Mouse (Mus musculus) CH12.LX (cell line): ENCODE data around the gene Gm26741. TPM values are rescaled to one million over a fixed set of nuclear protein-coding genes. Genes with fewer than 3 reads are reported as not detected.
A peak's percentile ranks its signal among the peaks of the same experiment; 100 is the strongest.

Experiments
- DNase-seq: peaks from one replicate; pipeline ENCODE4 v3.0.0-alpha.2; 2013; ENCODE audit errors: extremely low read depth
- H3K27ac ChIP-seq: 2 replicates; pipeline ENCODE4 v1.5.1; 2012; ENCODE audit warnings: low read depth, mild to moderate bottlenecking, control low read depth, moderate library complexity; ENCODE audit not compliant: insufficient read depth
- H3K27me3 ChIP-seq: replicated peaks from 2 replicates; pipeline ENCODE3; 2012; ENCODE audit warnings: inconsistent platforms
- H3K36me3 ChIP-seq, 2 experiments: replicated peaks in 1 of 2; 2 replicates each; pipeline versions ENCODE3 to v1.6.1; 2012; ENCODE audit warnings: inconsistent platforms in 1 of 2, low read length in 1 of 2, mild to moderate bottlenecking in 1 of 2, mixed read lengths in 1 of 2, moderate library complexity in 1 of 2; ENCODE audit not compliant: control insufficient read depth in 1 of 2, insufficient read depth in 1 of 2
- H3K4me1 ChIP-seq, 2 experiments: 2 replicates each; pipeline ENCODE4 v1.6.1; 2012; ENCODE audit warnings: inconsistent platforms in 1 of 2, moderate library complexity in 1 of 2; ENCODE audit not compliant: insufficient read depth in 2 of 2, control insufficient read depth in 1 of 2
- H3K4me2 ChIP-seq: 2 replicates; pipeline ENCODE4 v1.6.1; 2012; ENCODE audit warnings: low read depth, mild to moderate bottlenecking, control low read depth; ENCODE audit not compliant: poor library complexity, insufficient read depth, severe bottlenecking
- H3K4me3 ChIP-seq, 3 experiments: fragments of 150-350 bp in 1 of 3; sonication (generic) in 1 of 3; replicated peaks in 1 of 3; 2 replicates each; pipeline versions ENCODE3 to v1.5.1; 2011 to 2012; ENCODE audit warnings: low read depth in 2 of 3, low read length in 2 of 3, mild to moderate bottlenecking in 2 of 3, moderate library complexity in 2 of 3, control low read depth in 1 of 3, improper control_type of control experiment in 1 of 3, inconsistent platforms in 1 of 3, mixed read lengths in 1 of 3; ENCODE audit not compliant: poor library complexity in 1 of 3
- H3K79me2 ChIP-seq: replicated peaks from 2 replicates; pipeline ENCODE4 v1.6.1; 2012; ENCODE audit warnings: mild to moderate bottlenecking, moderate library complexity; ENCODE audit not compliant: control insufficient read depth, poor library complexity, insufficient read depth, severe bottlenecking; ENCODE audit errors: extremely low read depth
- H3K9ac ChIP-seq: 2 replicates; pipeline ENCODE4 v1.6.1; 2012; ENCODE audit warnings: low read depth, mild to moderate bottlenecking, control low read depth, moderate library complexity; ENCODE audit not compliant: insufficient read depth
- H3K9me3 ChIP-seq: replicated peaks from 2 replicates; pipeline ENCODE3; 2012; ENCODE audit warnings: low read length, inconsistent platforms, mixed read lengths
- BHLHE40 ChIP-seq: IDR thresholded peaks from 2 replicates; pipeline ENCODE4 v1.6.1; 2011; ENCODE audit warnings: mild to moderate bottlenecking, low read depth, low read length, improper control_type of control experiment
- CHD2 ChIP-seq: IDR thresholded peaks from 2 replicates; pipeline ENCODE4 v1.6.1; 2011; ENCODE audit warnings: low read length, improper control_type of control experiment
- E2F4 ChIP-seq: IDR thresholded peaks from 2 replicates; pipeline ENCODE4 v1.6.1; 2011; ENCODE audit warnings: low read depth, low read length, improper control_type of control experiment; ENCODE audit not compliant: insufficient replicate concordance
- ELF1 ChIP-seq: IDR thresholded peaks from 2 replicates; pipeline ENCODE4 v1.6.1; 2014; ENCODE audit warnings: low read depth, mild to moderate bottlenecking, inconsistent platforms, low read length, improper control_type of control experiment
- EP300 ChIP-seq: IDR thresholded peaks from 2 replicates; pipeline ENCODE4 v1.6.1; 2011; ENCODE audit warnings: low read length, improper control_type of control experiment
- ETS1 ChIP-seq: conservative IDR thresholded peaks from 2 replicates; pipeline ENCODE4 v1.6.1; 2012; ENCODE audit warnings: low read depth, mild to moderate bottlenecking, inconsistent platforms, low read length, improper control_type of control experiment, moderate library complexity
- IRF4 ChIP-seq: IDR thresholded peaks from 2 replicates; pipeline ENCODE4 v1.6.1; 2014; ENCODE audit warnings: low read depth, mild to moderate bottlenecking, inconsistent platforms, low read length, improper control_type of control experiment
- JUN ChIP-seq: IDR thresholded peaks from 2 replicates; pipeline ENCODE4 v1.6.1; 2011; ENCODE audit warnings: low read depth, mild to moderate bottlenecking, low read length, improper control_type of control experiment, moderate library complexity; ENCODE audit not compliant: insufficient read depth
- JUND ChIP-seq: conservative IDR thresholded peaks from 2 replicates; pipeline ENCODE4 v1.6.1; 2011; ENCODE audit warnings: low read depth, low read length, improper control_type of control experiment
- MAFK ChIP-seq: IDR thresholded peaks from 2 replicates; pipeline ENCODE4 v1.6.1; 2011; ENCODE audit warnings: low read length, improper control_type of control experiment; ENCODE audit not compliant: insufficient replicate concordance
- MAX ChIP-seq: IDR thresholded peaks from 2 replicates; pipeline ENCODE4 v1.6.1; 2011; ENCODE audit warnings: low read length, improper control_type of control experiment
- NRF1 ChIP-seq: IDR thresholded peaks from 2 replicates; pipeline ENCODE4 v1.6.1; 2014; ENCODE audit warnings: low read depth, mild to moderate bottlenecking, inconsistent platforms, low read length, improper control_type of control experiment, moderate library complexity
- PAX5 ChIP-seq: IDR thresholded peaks from 2 replicates; pipeline ENCODE4 v1.6.1; 2012; ENCODE audit warnings: low read length, inconsistent platforms, mixed read lengths
- POLR2A ChIP-seq: IDR thresholded peaks from 2 replicates; pipeline ENCODE4 v1.6.1; 2011; ENCODE audit warnings: low read depth, mild to moderate bottlenecking, improper control_type of control experiment, low read length
- POLR2AphosphoS2 ChIP-seq: IDR thresholded peaks from 2 replicates; pipeline ENCODE4 v1.6.1; 2011; ENCODE audit warnings: low read depth, low read length, improper control_type of control experiment
- RCOR1 ChIP-seq: conservative IDR thresholded peaks from 2 replicates; pipeline ENCODE4 v1.6.1; 2012; ENCODE audit warnings: low read depth, mild to moderate bottlenecking, inconsistent platforms, low read length, improper control_type of control experiment
- SIN3A ChIP-seq: IDR thresholded peaks from 2 replicates; pipeline ENCODE4 v1.6.1; 2012; ENCODE audit warnings: low read length, improper control_type of control experiment, inconsistent platforms
- SMC3 ChIP-seq: IDR thresholded peaks from 2 replicates; pipeline ENCODE4 v1.6.1; 2011; ENCODE audit warnings: low read depth, low read length, improper control_type of control experiment
- USF2 ChIP-seq: conservative IDR thresholded peaks from 2 replicates; pipeline ENCODE4 v1.6.1; 2011; ENCODE audit warnings: low read depth, low read length, improper control_type of control experiment
- ZMIZ1 ChIP-seq: IDR thresholded peaks from 2 replicates; pipeline ENCODE4 v1.6.1; 2012; ENCODE audit warnings: low read depth, mild to moderate bottlenecking, inconsistent platforms, low read length, improper control_type of control experiment
- ZNF384 ChIP-seq: IDR thresholded peaks from 2 replicates; pipeline ENCODE4 v1.6.1; 2012; ENCODE audit warnings: low read depth, low read length, improper control_type of control experiment, inconsistent platforms
- dilution Hi-C: fragments of 300-500 bp; cut with MboI; formaldehyde crosslinking; loops from 2 replicates; pipeline ENCODE4 v1.14.3; 2020; ENCODE audit warnings: low sequenced_read_pairs; ENCODE audit not compliant: extremely low pct_unique_long_range_greater_than_20kb, extremely low pct_ligation_motif_present
- in situ Hi-C: fragments of 300-500 bp; cut with MboI; formaldehyde crosslinking; loops from 3 replicates; pipeline ENCODE4 v1.14.3; 2019; ENCODE audit warnings: low sequenced_read_pairs, low pct_ligation_motif_present, low pct_unique_long_range_greater_than_20kb, mixed read lengths
- polyA plus RNA-seq: library from polyadenylated mRNA; unstranded; fragments of >175 nt; gene quantifications from 2 replicates; pipeline ENCODE4 v1.2.1, GENCODE M21; 2012; ENCODE audit warnings: low read depth; ENCODE audit not compliant: insufficient read length
- total RNA-seq, 2 experiments: library from RNA; depleted of rRNA; stranded (reverse); fragments of 300-350 nt in 1 of 2; fragments of >200 nt in 1 of 2; gene quantifications; 2 replicates each; pipeline ENCODE4 v1.2.3; 2012 to 2014

Gene Gm26741
- total and polyA plus RNA-seq, 3 experiments: not detected

- TF ChIP-seq POLR2A (no peak), JUND (no peak; the same call in 1 of the 2 replicates), PAX5 (no peak), CHD2 (0 out of 2 replicates have a peak, but pooled peaks have one; percentile 8), BHLHE40 (peak; percentile 97), ZMIZ1 (no peak), ELF1 (no peak), EP300 (peak; percentile 81), NRF1 (no peak), RCOR1 (no peak), SIN3A (peak; percentile 27; the same call in 1 of the 2 replicates)
Measured at GRCm38 (mm10) chr10:52373834-52374233, 15.3 kb downstream of the Gm26741 start (continued).

- H3K9me3 ChIP-seq: no peaks in the 10 kb centered on the region
- dilution Hi-C loops: no loop called here
- no peak overlapping the region for H3K4me2 ChIP-seq
- H3K4me3 ChIP-seq: no peak overlapping the region
- peaks cover 2 to 73% of the 10 kb centered on the region in 2 experiments; a peak in 2 of 4 replicates for H3K4me1 ChIP-seq
- no peak overlapping the region for H3K9ac ChIP-seq
- H3K27ac ChIP-seq: no peak overlapping the region
- TF ChIP-seq SMC3 (no peak), PAX5 (no peak), RCOR1 (no peak), MAX (no peak), EP300 (no peak), MAFK (no peak), ZNF384 (no peak), NRF1 (no peak), BHLHE40 (no peak), E2F4 (no peak), IRF4 (no peak), ETS1 (no peak), ELF1 (no peak), USF2 (no peak), JUN (no peak), POLR2AphosphoS2 (no peak)
- TF ChIP-seq, all 38 proteins: peak for 0
- no peak for DNase-seq
- peaks cover 0 to 5% of the 10 kb centered on the region in 2 experiments for H3K36me3 ChIP-seq
- no peaks in the 10 kb centered on the region for H3K27me3 ChIP-seq
- H3K79me2 ChIP-seq: peaks cover 22% of the 10 kb centered on the region
- in situ Hi-C loops: loop anchor here (25.0 kb wide), 1 partner anchor 262 kb away; no protein-coding TSS in a partner anchor
Measured at GRCm38 (mm10) chr10:52374651-52375050, 16.1 kb downstream of the Gm26741 start.
